Mouse (Mus musculus) layer of hippocampus, adult 9-11 months (tissue): ENCODE data around the gene Tmc3.
A peak's percentile ranks its signal among the peaks of the same experiment; 100 is the strongest.

Experiments
- DNase-seq: peaks from one replicate; pipeline ENCODE4 v3.0.0; 2022

The Tmc3 gene

GRCm38 (mm10) chr7:83598997-83599912 lies 14.5 kb downstream of the Tmc3 start:
- no peak for DNase-seq

- peak; percentile 31 for DNase-seq
Observed at GRCm38 (mm10) chr7:83599913-83600286, 15.2 kb downstream of the Tmc3 start.

- DNase-seq = no peak
Observed at GRCm38 (mm10) chr7:83604180-83604944, 19.6 kb downstream of the Tmc3 start.

- DNase-seq = no peak
Observed at GRCm38 (mm10) chr7:83606796-83607195, 22.1 kb downstream of the Tmc3 start.

- DNase-seq = no peak
Observed at GRCm38 (mm10) chr7:83609891-83610290, 25.2 kb downstream of the Tmc3 start.

- DNase-seq = no peak
Observed at GRCm38 (mm10) chr7:83611886-83612285, 27.2 kb downstream of the Tmc3 start.

GRCm38 (mm10) chr7:83615272-83615671 lies 30.5 kb downstream of the Tmc3 start:
- DNase-seq = no peak

- no peak for DNase-seq
Observed at GRCm38 (mm10) chr7:83615815-83616214, 31.1 kb downstream of the Tmc3 start.

- no peak for DNase-seq
Observed at GRCm38 (mm10) chr7:83616268-83616667, 31.5 kb downstream of the Tmc3 start.

GRCm38 (mm10) chr7:83618709-83619108 lies 34.0 kb downstream of the Tmc3 start:
- no peak for DNase-seq

GRCm38 (mm10) chr7:83622582-83622981 lies 37.9 kb downstream of the Tmc3 start:
- no peak for DNase-seq

- no peak for DNase-seq
Observed at GRCm38 (mm10) chr7:83624065-83624464, 39.3 kb downstream of the Tmc3 start.

- no peak for DNase-seq
Observed at GRCm38 (mm10) chr7:83626557-83627257, 42.0 kb downstream of the Tmc3 start.

GRCm38 (mm10) chr7:83627369-83627768 lies 42.6 kb downstream of the Tmc3 start:
- DNase-seq = no peak

- no peak for DNase-seq
Observed at GRCm38 (mm10) chr7:83631073-83631827, 46.5 kb downstream of the Tmc3 start.

- peak; percentile 93 for DNase-seq
Observed at GRCm38 (mm10) chr7:83631828-83632681, 47.3 kb downstream of the Tmc3 start, which contains the start of gene Stard5. Gene Stard5, plus strand, starts transcription at chr7:83631959.

GRCm38 (mm10) chr7:83632682-83633120 lies 48.0 kb downstream of the Tmc3 start:
- no peak for DNase-seq

GRCm38 (mm10) chr7:83633856-83634255 lies 49.1 kb downstream of the Tmc3 start:
- no peak for DNase-seq

- DNase-seq = no peak
Observed at GRCm38 (mm10) chr7:83635726-83636125, 51.0 kb downstream of the Tmc3 start.

- DNase-seq = no peak
Observed at GRCm38 (mm10) chr7:83636425-83636824, 51.7 kb downstream of the Tmc3 start.
